Mouse (Mus musculus) lung, embryonic 16.5 days (tissue): ENCODE measurements around the gene Upb1. TPM values are rescaled to one million over a fixed set of nuclear protein-coding genes. Genes with fewer than 3 reads are reported as not detected.
A peak's percentile ranks its signal among the peaks of the same experiment; 100 is the strongest.
"Not testable (repeated sequence)": the region's sequence is repeated elsewhere in the genome, so short reads cannot be mapped to it uniquely, and the experiment has no call there.

ENCODE experiments used
- ATAC-seq: fragments of 200-750 bp; cut with Nextera tagmentation; 2 replicates; pipeline ENCODE4 v1.8.0; 2017; ENCODE audit warnings: low read depth, mild to moderate bottlenecking, moderate library complexity
- H3K27ac ChIP-seq: fragments of 300-500 bp; sonication (generic); 2 replicates; pipeline ENCODE4 v1.5.1; 2014; ENCODE audit warnings: mild to moderate bottlenecking, control low read depth, low read length
- H3K27me3 ChIP-seq: fragments of 300-500 bp; sonication (generic); 2 replicates; pipeline ENCODE4 v1.6.1; 2014; ENCODE audit warnings: low read depth, low read length, mixed read lengths; ENCODE audit not compliant: control insufficient read depth, insufficient read depth
- H3K36me3 ChIP-seq: fragments of 300-500 bp; sonication (generic); 2 replicates; pipeline ENCODE4 v1.6.1; 2014; ENCODE audit warnings: low read length; ENCODE audit not compliant: control insufficient read depth, insufficient read depth
- H3K4me1 ChIP-seq: fragments of 300-500 bp; sonication (generic); replicated peaks from 2 replicates; pipeline ENCODE4 v1.6.1; 2014; ENCODE audit warnings: low read length, mixed read lengths; ENCODE audit not compliant: control insufficient read depth, insufficient read depth
- H3K4me2 ChIP-seq: fragments of 300-500 bp; sonication (generic); 2 replicates; pipeline ENCODE4 v1.6.1; 2014; ENCODE audit warnings: low read depth, low read length, control low read depth
- H3K4me3 ChIP-seq: fragments of 300-500 bp; sonication (generic); 2 replicates; pipeline ENCODE4 v1.5.1; 2014; ENCODE audit warnings: mild to moderate bottlenecking, low read length, control low read depth
- H3K9ac ChIP-seq: fragments of 300-500 bp; sonication (generic); 2 replicates; pipeline ENCODE4 v1.6.1; 2014; ENCODE audit warnings: low read length, control low read depth
- H3K9me3 ChIP-seq: fragments of 300-500 bp; sonication (generic); 2 replicates; pipeline ENCODE4 v1.6.1; 2016; ENCODE audit warnings: low read length; ENCODE audit not compliant: control insufficient read depth
- WGBS: fragments of 180-500 bp; shearing (Covaris S2); extraction: QIAGEN DNeasy Blood & Tissue Kit; methylation state at CpG from one replicate; pipeline ENCODE4 v1.1.7; 2014; 5-methylcytosine and 5-hydroxymethylcytosine counted together
- polyA plus RNA-seq: library from polyadenylated mRNA; unstranded; fragments of >200 nt; fragmentation: Nextera tagmentation; extraction: Ambion mirVana; gene quantifications from 2 replicates; pipeline ENCODE4 v1.2.1, GENCODE M21; 2015

Upb1 gene
- polyA plus RNA-seq, 1 experiment from 2014 or later: 0.44 TPM

DNA sequence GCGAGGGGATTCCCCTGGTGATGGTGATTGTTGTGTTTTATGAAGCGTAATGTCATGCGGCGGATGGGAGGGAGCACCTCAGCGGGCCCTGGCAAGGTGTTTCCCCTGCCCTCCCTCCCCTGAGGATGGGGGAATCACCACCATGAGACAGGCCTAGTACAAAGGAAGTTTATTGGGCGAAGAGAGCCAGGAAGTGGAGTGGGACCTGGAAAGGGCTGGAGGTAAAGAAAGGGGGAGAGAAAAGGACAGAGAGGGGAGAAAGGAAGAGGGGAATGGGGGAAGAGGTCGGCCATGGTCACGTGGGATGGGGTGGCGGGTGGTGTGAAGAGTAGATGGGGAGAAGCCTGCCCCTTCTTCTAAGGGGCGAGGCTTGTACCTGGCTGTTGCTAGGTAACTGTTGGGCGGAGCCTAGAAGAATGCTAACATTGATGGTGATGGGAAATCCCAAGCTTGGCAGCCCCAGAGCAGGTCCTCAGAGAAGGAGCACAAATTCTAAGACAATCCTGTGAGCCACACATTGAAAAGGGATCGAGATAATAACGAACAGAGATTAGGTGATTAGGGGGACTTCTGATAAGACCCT is 45.7 kb downstream of the Upb1 start:
- Histone ChIP-seq H3K27ac (peak overlapping the region; percentile 70), H3K9me3 (no peaks in the 10 kb centered on the region), H3K36me3 (no peaks in the 10 kb centered on the region), H3K27me3 (no peaks in the 10 kb centered on the region), H3K9ac (no peak overlapping the region), H3K4me2 (peak overlapping the region; percentile 26; the same call in 1 of the 2 replicates), H3K4me1 (peaks cover 41% of the 10 kb centered on the region), H3K4me3 (no peak overlapping the region)
- ATAC-seq: peak; percentile 42
- WGBS: 57% methylated on average over 13 of the region's 13 CpGs

DNA sequence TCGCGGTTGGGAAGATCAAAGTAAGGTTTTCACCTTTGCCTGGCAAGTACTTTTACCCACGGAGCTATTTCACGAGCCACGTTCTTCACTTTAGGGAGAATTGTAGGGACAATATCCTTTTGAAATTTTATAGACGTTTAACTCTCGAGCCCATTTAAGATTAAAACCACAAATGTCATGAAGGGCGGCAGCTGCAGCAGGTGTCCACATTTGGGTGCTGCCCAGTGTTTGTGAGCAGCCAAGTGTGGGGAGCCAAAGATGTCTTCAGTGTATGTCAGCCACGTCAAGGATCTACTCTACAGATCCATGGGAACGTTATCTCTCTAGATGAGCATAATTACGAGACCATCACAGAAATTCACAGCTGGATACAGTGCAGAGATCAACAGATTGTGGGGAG is 46.6 kb downstream of the Upb1 start:
- Histone ChIP-seq H3K9me3 (no peaks in the 10 kb centered on the region), H3K4me1 (peaks cover 46% of the 10 kb centered on the region), H3K9ac (no peak overlapping the region), H3K36me3 (no peaks in the 10 kb centered on the region), H3K27me3 (no peaks in the 10 kb centered on the region), H3K4me2 (no peak overlapping the region), H3K27ac (0 out of 2 replicates have a peak overlapping the region, but pooled peaks have one; percentile 24), H3K4me3 (no peak overlapping the region)
- ATAC-seq: no peak
- WGBS: 72% methylated on average over 11 of the region's 11 CpGs

GRCm38 (mm10) chr10:75448806-75449420 is 48.0 kb downstream of the Upb1 start:
- no peak for ATAC-seq
- Histone ChIP-seq H3K4me1 (peaks cover 46% of the 10 kb centered on the region), H3K9me3 (no peaks in the 10 kb centered on the region), H3K9ac (no peak overlapping the region), H3K36me3 (no peaks in the 10 kb centered on the region), H3K4me3 (no peak overlapping the region), H3K4me2 (no peak overlapping the region), H3K27me3 (no peaks in the 10 kb centered on the region), H3K27ac (no peak overlapping the region)
- 71% methylated on average over 6 of the region's 6 CpGs for WGBS

- Histone ChIP-seq H3K27ac (peak overlapping the region; percentile 91; the same call in 1 of the 2 replicates), H3K4me2 (no peak overlapping the region), H3K36me3 (no peaks in the 10 kb centered on the region), H3K9me3 (no peaks in the 10 kb centered on the region), H3K9ac (no peak overlapping the region), H3K4me1 (peaks cover 34% of the 10 kb centered on the region), H3K4me3 (no peak overlapping the region), H3K27me3 (no peaks in the 10 kb centered on the region)
- no peak for ATAC-seq
- WGBS: 86% methylated on average over 8 of the region's 8 CpGs
Measured at GRCm38 (mm10) chr10:75450331-75450730, 49.4 kb downstream of the Upb1 start.

DNA sequence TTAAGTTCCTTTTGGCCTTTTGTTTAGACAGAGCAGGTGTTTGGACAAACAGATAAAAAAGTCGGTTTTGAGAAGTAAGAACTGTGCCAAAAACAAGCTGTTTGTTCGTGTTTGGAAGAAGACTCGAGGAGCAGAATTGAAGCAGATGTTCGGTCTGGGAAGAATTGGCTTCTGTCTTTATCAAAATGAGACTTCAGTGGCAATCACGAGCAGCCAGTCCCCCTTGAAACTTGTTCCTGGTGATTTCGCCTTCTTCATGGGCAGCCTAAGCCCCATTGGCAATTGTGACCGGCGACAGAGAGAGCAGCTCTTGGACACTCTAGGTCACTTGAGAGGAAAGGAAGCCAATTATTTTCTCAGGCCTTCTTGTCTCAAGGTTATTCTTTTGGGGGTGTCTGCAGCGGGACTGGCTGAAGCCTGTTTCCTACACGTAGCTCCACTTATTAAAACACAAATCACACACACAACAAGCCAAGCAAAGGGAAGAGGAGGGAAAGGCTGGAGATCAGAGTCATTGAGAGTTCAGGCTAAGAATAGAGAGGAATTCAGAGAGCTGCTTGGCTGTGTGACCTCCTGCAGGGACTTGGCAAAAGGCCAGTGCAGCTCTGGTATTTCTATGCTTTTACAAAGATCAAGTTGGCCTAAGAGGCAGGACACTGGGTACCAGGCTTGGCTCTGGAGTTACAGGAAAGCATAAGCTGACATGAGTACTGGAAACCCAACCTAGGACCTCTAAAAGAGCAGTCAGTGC is 50.3 kb downstream of the Upb1 start:
- ATAC-seq: peak; percentile 88
- no peaks in the 10 kb centered on the region for H3K9me3 ChIP-seq
- H3K36me3 ChIP-seq: no peaks in the 10 kb centered on the region
- H3K27ac ChIP-seq: peak overlapping the region; percentile 91
- WGBS: 12% methylated on average over 10 of the region's 10 CpGs
- H3K4me2 ChIP-seq: peak overlapping the region; percentile 22; the same call in 1 of the 2 replicates
- peaks cover 36% of the 10 kb centered on the region for H3K4me1 ChIP-seq
- no peak overlapping the region for H3K4me3 ChIP-seq
- no peak overlapping the region for H3K9ac ChIP-seq
- no peaks in the 10 kb centered on the region for H3K27me3 ChIP-seq

GRCm38 (mm10) chr10:75456061-75456831 is 55.3 kb downstream of the Upb1 start:
- not testable (repeated sequence) for H3K4me3 ChIP-seq, H3K27me3 ChIP-seq, H3K36me3 ChIP-seq, H3K9ac ChIP-seq, H3K4me2 ChIP-seq, H3K9me3 ChIP-seq
- Histone ChIP-seq H3K27ac (peak overlapping the region; percentile 59), H3K4me1 (peaks cover 15% of the 10 kb centered on the region)
- 40% methylated on average over 11 of the region's 18 CpGs for WGBS
- ATAC-seq: peak; percentile 79

GRCm38 (mm10) chr10:75457852-75458251 is 56.9 kb downstream of the Upb1 start:
- peak; percentile 34; the same call in 1 of the 2 replicates for ATAC-seq
- Histone ChIP-seq H3K9ac (no peak overlapping the region), H3K4me1 (peaks cover 7% of the 10 kb centered on the region), H3K4me3 (no peak overlapping the region), H3K9me3 (no peaks in the 10 kb centered on the region), H3K27ac (no peak overlapping the region), H3K36me3 (no peaks in the 10 kb centered on the region), H3K27me3 (no peaks in the 10 kb centered on the region), H3K4me2 (no peak overlapping the region)
- 38% methylated on average over 1 of the region's 1 CpGs for WGBS

- no peak for ATAC-seq
- Histone ChIP-seq H3K4me3 (no peak overlapping the region), H3K27me3 (no peaks in the 10 kb centered on the region), H3K9me3 (no peaks in the 10 kb centered on the region), H3K27ac (no peak overlapping the region), H3K4me2 (no peak overlapping the region), H3K9ac (no peak overlapping the region), H3K4me1 (peaks cover 7% of the 10 kb centered on the region), H3K36me3 (no peaks in the 10 kb centered on the region)
- 75% methylated on average over 4 of the region's 4 CpGs for WGBS
Measured at GRCm38 (mm10) chr10:75458329-75458728, 57.4 kb downstream of the Upb1 start.

- Histone ChIP-seq H3K9ac (no peak overlapping the region), H3K27me3 (no peaks in the 10 kb centered on the region), H3K36me3 (no peaks in the 10 kb centered on the region), H3K4me1 (peaks cover 21% of the 10 kb centered on the region), H3K9me3 (no peaks in the 10 kb centered on the region), H3K4me3 (no peak overlapping the region), H3K4me2 (no peak overlapping the region), H3K27ac (no peak overlapping the region)
- ATAC-seq: no peak
- 85% methylated on average over 3 of the region's 3 CpGs for WGBS
Measured at GRCm38 (mm10) chr10:75462728-75463127, 61.8 kb downstream of the Upb1 start.
